ENCODE assay signal across 8 mouse cellular contexts in the genomic region with DNA sequence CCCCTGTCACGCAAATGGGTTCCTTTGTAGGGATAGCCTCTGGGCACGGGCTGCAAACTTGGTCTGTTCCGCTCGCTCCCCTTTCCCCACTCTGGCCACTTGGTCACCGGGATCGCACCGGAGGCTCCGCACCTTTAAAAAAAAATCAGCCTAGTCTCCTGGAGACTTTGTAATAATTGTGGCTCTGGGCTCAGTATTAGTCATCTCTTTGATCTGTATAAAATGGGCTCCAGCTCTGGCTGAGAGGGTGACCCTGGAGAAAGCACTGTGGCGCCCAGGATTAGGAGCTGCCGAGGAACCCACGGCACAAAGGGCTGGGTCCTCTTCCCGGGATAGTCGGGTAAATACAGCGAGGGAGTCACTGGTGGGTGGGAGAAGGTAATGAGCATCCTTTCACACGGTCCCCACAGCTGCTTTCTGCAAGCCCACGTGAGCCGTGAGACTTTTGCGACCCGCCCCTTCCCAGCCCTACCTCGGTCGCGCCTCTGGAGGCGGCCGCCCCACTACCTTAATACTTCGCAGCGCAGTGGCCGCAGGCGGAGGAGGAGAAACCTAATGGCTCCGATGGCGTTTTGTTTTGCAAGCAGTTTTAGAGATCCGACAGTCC. TPM values are rescaled to one million over a fixed set of nuclear protein-coding genes. Genes with fewer than 3 reads are reported as not detected.
DNase-seq lines count a peak whose midpoint lies in the region; ATAC-seq and TF ChIP-seq lines count a peak whose summit lies in the region.

No protein-coding gene starts in this region.

- H3K4me2 ChIP-seq in heart, embryonic 11.5 days, result peak overlapping the region; percentile 77
- peak overlapping the region; percentile 85 for H3K4me2 ChIP-seq in kidney, embryonic 15.5 days

- H3K27ac ChIP-seq in heart, embryonic 11.5 days (ENCODE audit: low read depth, low read length), result peak overlapping the region; percentile 96
- peak overlapping the region; percentile 70; the same call in 1 of the 2 replicates for H3K27ac ChIP-seq in kidney, embryonic 15.5 days
- peak overlapping the region; percentile 98 for H3K27ac ChIP-seq in small intestine, adult 2 months (ENCODE audit: insufficient read depth, low read depth, low read length)

- H3K36me3 ChIP-seq in heart, embryonic 11.5 days (ENCODE audit: control insufficient read depth, insufficient read depth, low read length), result no peaks in the 10 kb centered on the region
- H3K36me3 ChIP-seq in kidney, embryonic 15.5 days, result no peaks in the 10 kb centered on the region
- H3K36me3 ChIP-seq in small intestine, adult 2 months (ENCODE audit: control insufficient read depth, insufficient read depth, low read length), result peaks cover 2% of the 10 kb centered on the region; the same call in 1 of the 2 replicates

- no peaks in the 10 kb centered on the region for H3K9me3 ChIP-seq in heart, embryonic 11.5 days (replicated peaks; ENCODE audit: control insufficient read depth, low read length)
- no peaks in the 10 kb centered on the region for H3K9me3 ChIP-seq in kidney, embryonic 15.5 days (replicated peaks)

- peaks cover 2% of the 10 kb centered on the region; the same call in 1 of the 2 replicates for H3K27me3 ChIP-seq in heart, embryonic 11.5 days (ENCODE audit: control insufficient read depth, insufficient read depth, low read length)
- peaks cover 56% of the 10 kb centered on the region for H3K27me3 ChIP-seq in kidney, embryonic 15.5 days
- 0 out of 2 replicates have a peak, but pooled peaks cover 6% of the 10 kb centered on the region for H3K27me3 ChIP-seq in small intestine, adult 2 months (ENCODE audit: control insufficient read depth, insufficient read depth, low read length)

- WGBS in heart, embryonic 11.5 days (ENCODE audit: insufficient replicate concordance), result under 1% methylated on average over 31 of the region's 31 CpGs
- under 1% methylated on average over 31 of the region's 31 CpGs for WGBS in kidney, embryonic 15.5 days
- 1% methylated on average over 31 of the region's 31 CpGs for WGBS in small intestine, adult 2 months

- H3K9ac ChIP-seq in heart, embryonic 11.5 days (ENCODE audit: low read depth, low read length), result peak overlapping the region; percentile 96
- peak overlapping the region; percentile 53 for H3K9ac ChIP-seq in kidney, embryonic 15.5 days

- DNase-seq in ES-CJ7 (ENCODE audit: low read depth, low spot score), result peak; percentile 57
- peak; percentile 30 for DNase-seq in adrenal gland, postnatal 14 days
- DNase-seq in lung, postnatal 10 days, result peak; percentile 33
- DNase-seq in T-cell, adult 2 months (ENCODE audit: low spot score), result no peak
- no peak for DNase-seq in frontal cortex, postnatal 25 days (ENCODE audit: low spot score in 2 of 2)

- peak overlapping the region; percentile 79 for H3K4me3 ChIP-seq in heart, embryonic 11.5 days (ENCODE audit: low read depth, low read length)
- H3K4me3 ChIP-seq in kidney, embryonic 15.5 days (replicated peaks), result peak overlapping the region; percentile 53
- H3K4me3 ChIP-seq in small intestine, adult 2 months (ENCODE audit: low read depth, low read length), result peak overlapping the region; percentile 98

- peak; percentile 39 for TF ChIP-seq POLR2A in small intestine, adult 2 months (IDR thresholded peaks at IDR 0.05; ENCODE audit: low read depth, low read length)

- no peak; the same call in 1 of the 2 replicates for ATAC-seq in heart, embryonic 11.5 days (replicated peaks; ENCODE audit: insufficient number of reproducible peaks, low FRiP score, low TSS enrichment)
- ATAC-seq in kidney, embryonic 15.5 days (replicated peaks; ENCODE audit: low FRiP score), result peak; percentile 36

- TF ChIP-seq CTCF in small intestine, adult 2 months (IDR thresholded peaks at IDR 0.05; ENCODE audit: extremely low read depth, insufficient read length, insufficient replicate concordance, low read depth, low read length), result 0 out of 2 replicates have a peak, but pooled peaks have one; percentile 13

- peaks cover 41% of the 10 kb centered on the region for H3K4me1 ChIP-seq in heart, embryonic 11.5 days (ENCODE audit: control insufficient read depth, insufficient read depth, low read length)
- H3K4me1 ChIP-seq in kidney, embryonic 15.5 days, result peaks cover 29% of the 10 kb centered on the region
- peaks cover 5% of the 10 kb centered on the region; the same call in 1 of the 2 replicates for H3K4me1 ChIP-seq in small intestine, adult 2 months (ENCODE audit: control insufficient read depth, insufficient read depth, insufficient read length, low read length)

RNA-seq across cellular contexts. Expression of a gene that starts 1.4 kb away (rescaled TPM):
- 0.94 and 3.7 TPM in 2 replicates for total RNA-seq in adrenal gland, postnatal 14 days (2021)
- polyA plus RNA-seq in heart, embryonic 11.5 days (2014; fragmentation: Nextera tagmentation; extraction: Ambion mirVana), result 46.2 and 51.8 TPM in 2 replicates
- 5.1 TPM in 2 replicates for polyA plus RNA-seq in kidney, embryonic 15.5 days (2015; fragmentation: Nextera tagmentation; extraction: Ambion mirVana)
- polyA plus RNA-seq in small intestine, adult 2 months (2012; rRNA removed), result 11.1 and 43.0 TPM in 2 replicates

RNA-seq across cellular contexts. Expression of a gene that starts 52.2 kb away (rescaled TPM):
- 24.6 and 26.1 TPM in 2 replicates for total RNA-seq in adrenal gland, postnatal 14 days (2021)
- polyA plus RNA-seq in heart, embryonic 11.5 days (2014; fragmentation: Nextera tagmentation; extraction: Ambion mirVana), result 27.3 and 27.7 TPM in 2 replicates
- 40.2 and 41.2 TPM in 2 replicates for polyA plus RNA-seq in kidney, embryonic 15.5 days (2015; fragmentation: Nextera tagmentation; extraction: Ambion mirVana)
- polyA plus RNA-seq in small intestine, adult 2 months (2012; rRNA removed), result 9.9 and 20.9 TPM in 2 replicates

Comparison
In these comparisons a context has a peak if more than half of its experiments do, and no peak if none do; other contexts are left out.
1. DNase-seq: peak in ES-CJ7 (single experiment), adrenal gland, postnatal 14 days (single experiment) and lung, postnatal 10 days (single experiment); none in T-cell, adult 2 months (single experiment) and frontal cortex, postnatal 25 days (0 of 2).
2. Peak in every context shown above with its lines, with median percentiles within 50 percentile points of each other: H3K27ac ChIP-seq and H3K4me3 ChIP-seq.